Mouse (Mus musculus) ES-E14 (cell line): ENCODE measurements around the gene Mael. TPM values are rescaled to one million over a fixed set of nuclear protein-coding genes. Genes with fewer than 3 reads are reported as not detected.

Experiments
- DNase-seq: peaks from one replicate; pipeline ENCODE4 v3.0.0-alpha.2; 2013; ENCODE audit warnings: low read depth, low spot score
- H3K27ac ChIP-seq: 2 replicates; pipeline ENCODE4 v1.5.1; 2012; ENCODE audit warnings: low read depth, mild to moderate bottlenecking, low read length, moderate library complexity, mixed read lengths; ENCODE audit not compliant: poor library complexity, insufficient read depth, severe bottlenecking
- H3K36me3 ChIP-seq: 2 replicates; pipeline ENCODE4 v1.6.1; 2012; ENCODE audit warnings: mild to moderate bottlenecking, low read length, moderate library complexity, mixed read lengths; ENCODE audit not compliant: control insufficient read depth, poor library complexity, insufficient read depth, severe bottlenecking
- H3K4me1 ChIP-seq, 2 experiments: fragments of 150-350 bp in 1 of 2; sonication (generic) in 1 of 2; 2 replicates each; pipeline ENCODE4 v1.6.1; 2012; ENCODE audit warnings: low read length in 2 of 2, mild to moderate bottlenecking in 1 of 2, mixed read lengths in 1 of 2; ENCODE audit not compliant: control insufficient read depth in 2 of 2, insufficient read depth in 2 of 2, poor library complexity in 1 of 2
- H3K4me3 ChIP-seq, 2 experiments: fragments of 150-350 bp in 1 of 2; sonication (generic) in 1 of 2; 2 replicates each; pipeline ENCODE4 v1.5.1; 2012; ENCODE audit warnings: low read length in 2 of 2, low read depth in 1 of 2, mild to moderate bottlenecking in 1 of 2, mixed read lengths in 1 of 2; ENCODE audit not compliant: insufficient read depth in 1 of 2, poor library complexity in 1 of 2, severe bottlenecking in 1 of 2
- H3K9ac ChIP-seq: 2 replicates; pipeline ENCODE4 v1.6.1; 2012; ENCODE audit warnings: low read depth, mild to moderate bottlenecking, low read length, mixed read lengths; ENCODE audit not compliant: poor library complexity, insufficient read depth, severe bottlenecking
- H3K9me3 ChIP-seq: fragments of 150-350 bp; sonication (generic); 2 replicates; pipeline ENCODE4 v1.6.1; 2012; ENCODE audit warnings: low read depth, mild to moderate bottlenecking, low read length; ENCODE audit not compliant: control insufficient read depth, insufficient read depth
- CHD2 ChIP-seq: IDR thresholded peaks from 2 replicates; pipeline ENCODE4 v1.6.1; 2014; ENCODE audit warnings: mild to moderate bottlenecking, low read depth, low read length, inconsistent platforms
- HCFC1 ChIP-seq: IDR thresholded peaks from 2 replicates; pipeline ENCODE4 v1.6.1; 2012; ENCODE audit warnings: low read length, inconsistent platforms, borderline replicate concordance; ENCODE audit not compliant: insufficient read depth
- MAFK ChIP-seq: IDR thresholded peaks from 2 replicates; pipeline ENCODE4 v1.6.1; 2014; ENCODE audit warnings: mild to moderate bottlenecking, low read depth, low read length, inconsistent platforms; ENCODE audit not compliant: insufficient read depth
- ZC3H11A ChIP-seq: IDR thresholded peaks from 2 replicates; pipeline ENCODE4 v1.6.1; 2012; ENCODE audit warnings: low read depth, mild to moderate bottlenecking, inconsistent platforms, low read length, borderline replicate concordance
- ZNF384 ChIP-seq: IDR thresholded peaks from 2 replicates; pipeline ENCODE4 v1.6.1; 2012; ENCODE audit warnings: low read depth, low read length, inconsistent platforms
- in situ Hi-C, 2 experiments: fragments of 600-800 bp; cut with MboI; formaldehyde crosslinking; loops; one replicate each; pipeline ENCODE4 v1.15.1; 2025; ENCODE audit warnings: low sequenced_read_pairs in 2 of 2, inconsistent platforms in 1 of 2; ENCODE audit not compliant: unreplicated experiment in 2 of 2
- total RNA-seq: library from RNA; depleted of rRNA; stranded (reverse); fragments of 300-350 nt; gene quantifications from 2 replicates; pipeline ENCODE4 v1.2.3, GENCODE M21; 2012

Gene Mael
- total RNA-seq, 1 experiment = 25.7 TPM

DNA sequence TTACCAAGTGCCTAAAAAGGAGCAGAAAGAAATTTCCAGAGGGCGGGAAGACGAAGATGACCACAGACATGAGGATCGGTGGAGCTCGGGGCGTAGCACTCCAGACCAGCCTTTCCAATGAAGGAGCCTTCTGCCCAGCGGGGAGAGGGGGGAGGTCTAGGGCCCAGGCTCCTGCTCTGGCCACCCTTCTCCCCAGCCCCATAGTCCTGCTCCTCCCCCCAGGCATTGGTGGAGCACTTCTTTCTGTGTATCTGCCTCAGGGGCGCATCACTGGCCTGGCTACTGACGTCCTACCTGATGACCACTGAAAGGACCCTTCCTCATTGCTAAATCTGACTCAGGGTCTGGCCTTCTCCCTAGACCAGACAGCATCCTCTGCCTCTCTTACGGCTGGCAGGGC, 73.4 kb downstream of the Mael start:
- peaks cover 32% of the 10 kb centered on the region for H3K36me3 ChIP-seq
- H3K9me3 ChIP-seq = peaks cover 3% of the 10 kb centered on the region; the same call in 1 of the 2 replicates
- TF ChIP-seq MAFK (no peak), ZNF384 (no peak), HCFC1 (no peak), ZC3H11A (no peak), CHD2 (no peak)
- no peak overlapping the region for H3K27ac ChIP-seq
- H3K4me1 ChIP-seq = peaks cover 4% of the 10 kb centered on the region in 2 experiments; a peak in 1 of 4 replicates
- no peak for DNase-seq
- in situ Hi-C loops = loop anchor here in 1 of 2 experiments (10.0 kb wide), 1 partner anchor 150 kb away; no protein-coding TSS in a partner anchor
- H3K4me3 ChIP-seq = no peak overlapping the region
- H3K9ac ChIP-seq = no peak overlapping the region

DNA sequence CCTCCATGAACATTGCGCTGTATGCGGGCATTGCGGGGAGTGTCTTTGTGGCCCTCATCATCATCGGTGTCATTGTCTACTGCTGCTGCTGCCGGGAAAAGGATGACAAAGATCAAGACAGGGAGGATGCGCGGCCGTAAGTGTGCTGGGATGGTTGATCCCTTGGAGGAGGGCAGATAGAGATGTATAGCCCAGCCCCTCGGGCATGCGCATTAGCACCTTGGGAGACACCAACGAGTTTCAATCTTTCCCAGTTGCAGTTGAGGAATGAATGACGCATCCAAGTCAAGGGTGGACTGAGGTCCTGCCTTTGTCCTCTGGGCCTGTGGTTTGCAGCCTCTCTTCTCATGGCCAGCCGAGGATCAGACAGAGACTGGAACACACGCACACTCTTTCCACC, 74.0 kb downstream of the Mael start:
- H3K36me3 ChIP-seq = peaks cover 32% of the 10 kb centered on the region
- in situ Hi-C loops = loop anchor here (5.0 to 10.0 kb wide), 2 partner anchors 150 to 153 kb away; no protein-coding TSS in a partner anchor
- no peak overlapping the region for H3K27ac ChIP-seq
- H3K4me1 ChIP-seq = peaks cover 4 to 6% of the 10 kb centered on the region in 2 experiments; a peak in 1 of 4 replicates
- no peak for TF ChIP-seq ZC3H11A
- no peak for TF ChIP-seq MAFK
- no peak for TF ChIP-seq CHD2
- no peak for TF ChIP-seq ZNF384
- TF ChIP-seq HCFC1 = no peak
- no peak for DNase-seq
- H3K9ac ChIP-seq = no peak overlapping the region
- H3K9me3 ChIP-seq = peaks cover 3% of the 10 kb centered on the region; the same call in 1 of the 2 replicates
- no peak overlapping the region for H3K4me3 ChIP-seq

- H3K9me3 ChIP-seq = peaks cover 3% of the 10 kb centered on the region; the same call in 1 of the 2 replicates
- H3K9ac ChIP-seq = no peak overlapping the region
- H3K36me3 ChIP-seq = peaks cover 32% of the 10 kb centered on the region
- no peak overlapping the region for H3K4me3 ChIP-seq
- TF ChIP-seq CHD2 = no peak
- TF ChIP-seq ZC3H11A = peak; percentile 95
- DNase-seq = peak; percentile 69
- in situ Hi-C loops = loop anchor here (5.0 to 10.0 kb wide), 2 partner anchors 154 to 156 kb away; no protein-coding TSS in a partner anchor
- no peak overlapping the region; the same call in 1 of the 2 replicates for H3K27ac ChIP-seq
- H3K4me1 ChIP-seq = peaks cover 6 to 23% of the 10 kb centered on the region in 2 experiments; a peak in 3 of 4 replicates
These were observed 77.7 kb downstream of the Mael start for GRCm38 (mm10) chr1:166160569-166161445.

- no peak overlapping the region for H3K9ac ChIP-seq
- no peak overlapping the region for H3K4me3 ChIP-seq
- in situ Hi-C loops = loop anchor here (5.0 to 10.0 kb wide), 2 partner anchors 155 to 157 kb away; no protein-coding TSS in a partner anchor
- no peak for DNase-seq
- peaks cover 31% of the 10 kb centered on the region for H3K36me3 ChIP-seq
- no peak overlapping the region for H3K27ac ChIP-seq
- TF ChIP-seq CHD2 (no peak), ZNF384 (no peak), MAFK (no peak), ZC3H11A (no peak), HCFC1 (no peak)
- peaks cover 8 to 30% of the 10 kb centered on the region in 2 experiments; a peak in 3 of 4 replicates for H3K4me1 ChIP-seq
- peaks cover 3% of the 10 kb centered on the region; the same call in 1 of the 2 replicates for H3K9me3 ChIP-seq
These were observed 78.4 kb downstream of the Mael start for GRCm38 (mm10) chr1:166160111-166160510.
